Mouse (Mus musculus) cerebellum, adult 9-10 months (tissue): ENCODE results near the gene Hspa1l.
"Not testable (repeated sequence)": the region's sequence is repeated elsewhere in the genome, so short reads cannot be mapped to it uniquely, and the experiment has no call there.

Experiments
- DNase-seq: peaks from one replicate; pipeline ENCODE4 v3.0.0; 2022

The Hspa1l gene

GRCm38 (mm10) chr17:34978239-34978638, 5.7 kb downstream of the Hspa1l start:
- no peak for DNase-seq

- peak; percentile 27 for DNase-seq
These were observed 7.1 kb downstream of the Hspa1l start for GRCm38 (mm10) chr17:34979631-34980030.

- DNase-seq, result peak; percentile 71
These were observed 8.2 kb downstream of the Hspa1l start for GRCm38 (mm10) chr17:34980655-34981054.

- DNase-seq, result peak; percentile 91
These were observed 9.2 kb downstream of the Hspa1l start, which contains the start of gene Lsm2 for GRCm38 (mm10) chr17:34981690-34982180. TSS of gene Lsm2 (plus strand) at chr17:34981862.

GRCm38 (mm10) chr17:34982328-34982727, 9.8 kb downstream of the Hspa1l start:
- DNase-seq, result no peak

DNA sequence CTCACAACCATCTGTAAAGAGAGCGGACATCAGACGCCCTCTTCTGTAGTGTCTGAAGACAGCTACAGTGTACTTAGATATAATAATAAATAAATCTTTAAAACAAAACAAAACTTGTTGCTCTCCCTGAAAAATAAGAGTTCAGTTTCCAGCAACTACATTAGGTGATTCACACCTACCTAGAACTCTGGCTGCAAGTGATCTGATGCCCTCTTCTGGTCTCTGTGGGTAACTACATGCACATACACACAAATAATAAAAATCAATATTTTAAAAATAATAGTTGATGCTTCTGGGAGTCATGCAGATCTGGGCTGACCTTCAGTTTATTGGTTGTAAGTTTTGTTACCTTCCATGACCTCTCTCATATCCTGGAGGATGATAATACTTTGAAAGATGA, 11.7 kb downstream of the Hspa1l start:
- DNase-seq, result peak; percentile 67

DNA sequence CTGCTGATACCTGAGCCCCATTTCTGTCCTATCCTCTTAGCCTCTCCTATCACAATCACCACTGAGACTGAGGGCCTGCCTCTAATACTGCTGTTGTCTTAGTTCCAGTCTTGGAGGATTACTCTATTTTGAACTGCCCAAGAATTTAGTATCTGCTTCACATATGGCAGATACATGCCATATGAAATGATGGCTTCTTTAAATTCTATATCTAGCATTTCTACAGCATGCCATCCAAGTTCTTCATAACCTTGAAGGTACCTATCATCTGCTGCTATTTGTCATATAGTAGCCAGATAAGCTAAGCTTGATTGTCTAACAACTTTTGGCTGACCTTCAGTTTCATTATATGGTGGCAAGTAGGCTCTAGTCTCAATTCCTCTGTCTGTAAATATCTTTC, 22.2 kb downstream of the Hspa1l start:
- no peak for DNase-seq

DNA sequence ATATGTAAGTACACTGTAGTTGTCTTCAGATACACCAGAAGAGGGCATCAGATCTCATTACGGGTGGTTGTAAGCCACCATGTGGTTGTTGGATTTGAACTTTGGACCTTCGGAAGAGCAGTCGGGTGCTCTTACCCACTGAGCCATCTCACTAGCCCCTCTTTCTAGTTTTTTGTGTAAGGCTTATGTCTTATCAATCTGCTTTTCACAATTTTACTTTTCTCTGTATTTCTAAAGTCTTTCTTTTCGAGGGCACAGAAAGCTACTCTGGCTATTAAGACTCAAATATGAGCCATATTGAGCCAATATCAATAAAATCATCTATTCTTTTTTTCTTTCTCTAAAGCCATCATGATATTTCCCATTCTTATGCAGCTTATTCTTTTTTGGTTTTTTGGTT, 22.7 kb downstream of the Hspa1l start:
- not testable (repeated sequence) for DNase-seq

DNA sequence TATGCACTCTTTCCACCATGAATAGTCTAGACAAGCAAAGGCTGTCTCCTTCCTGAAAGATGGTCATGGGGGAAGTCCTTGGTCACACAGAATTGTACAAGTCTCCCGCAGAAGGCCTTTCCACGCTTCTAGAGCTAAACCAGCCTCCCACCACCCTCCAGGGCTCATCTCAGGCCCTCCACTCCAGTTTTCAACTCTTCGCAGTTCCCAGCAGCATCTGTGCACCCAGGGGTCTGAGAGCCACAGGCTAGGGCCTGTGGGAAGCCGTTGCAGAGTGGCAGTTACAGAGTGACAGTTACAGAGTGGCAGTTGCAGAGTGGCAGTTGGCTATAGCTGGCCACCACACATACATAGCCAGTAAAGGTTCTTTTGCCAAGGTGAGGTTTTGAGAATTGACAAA, 23.4 kb downstream of the Hspa1l start:
- DNase-seq, result not testable (repeated sequence)

- no peak for DNase-seq
These were observed 24.1 kb downstream of the Hspa1l start for GRCm38 (mm10) chr17:34996411-34997141.

- no peak for DNase-seq
These were observed 24.6 kb downstream of the Hspa1l start for GRCm38 (mm10) chr17:34997142-34997483.

- peak; percentile 18 for DNase-seq
These were observed 26.3 kb downstream of the Hspa1l start for GRCm38 (mm10) chr17:34998526-34999430.

GRCm38 (mm10) chr17:34999871-35000716, 27.6 kb downstream of the Hspa1l start:
- peak; percentile 42 for DNase-seq

- DNase-seq, result peak; percentile 81
These were observed 28.4 kb downstream of the Hspa1l start, which contains the start of gene Vars for GRCm38 (mm10) chr17:35000717-35001451. TSS of gene Vars (plus strand) at chr17:35000987.

GRCm38 (mm10) chr17:35001452-35002152, 29.1 kb downstream of the Hspa1l start:
- no peak for DNase-seq

DNA sequence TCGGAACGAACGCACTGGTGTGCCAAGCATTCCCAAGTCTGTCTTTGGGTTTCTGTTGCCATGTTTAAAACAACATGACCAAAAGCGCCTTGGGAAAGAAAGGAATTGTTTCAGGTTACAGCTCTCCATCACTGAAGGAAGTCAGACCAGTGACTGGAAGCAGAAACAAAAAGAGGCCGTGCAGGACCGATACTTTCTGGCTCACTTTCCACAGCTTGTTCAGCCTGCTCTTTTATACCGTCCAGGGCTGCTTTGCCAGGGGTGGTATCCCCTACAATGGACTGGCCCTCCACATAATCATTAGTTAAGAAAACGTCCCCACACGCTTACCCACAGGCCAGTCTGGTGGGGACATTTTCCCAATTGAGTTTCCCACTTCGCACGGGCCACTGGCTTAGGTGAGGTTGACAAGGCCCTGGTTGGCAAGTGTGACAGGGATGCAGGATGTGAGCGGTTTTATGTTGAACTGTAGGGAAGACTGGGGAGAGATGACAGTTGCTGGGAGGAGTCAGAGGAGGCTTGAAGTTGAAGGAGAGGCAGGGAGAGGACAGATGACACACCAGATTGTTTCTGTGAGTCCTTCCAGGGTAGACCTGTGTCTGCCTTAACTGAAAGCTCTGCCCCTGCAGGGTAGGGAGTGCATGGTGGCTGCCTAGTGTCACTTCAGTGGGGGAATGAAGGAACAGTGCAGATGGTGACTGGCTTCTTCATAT, 29.8 kb downstream of the Hspa1l start:
- peak; percentile 45 for DNase-seq

DNA sequence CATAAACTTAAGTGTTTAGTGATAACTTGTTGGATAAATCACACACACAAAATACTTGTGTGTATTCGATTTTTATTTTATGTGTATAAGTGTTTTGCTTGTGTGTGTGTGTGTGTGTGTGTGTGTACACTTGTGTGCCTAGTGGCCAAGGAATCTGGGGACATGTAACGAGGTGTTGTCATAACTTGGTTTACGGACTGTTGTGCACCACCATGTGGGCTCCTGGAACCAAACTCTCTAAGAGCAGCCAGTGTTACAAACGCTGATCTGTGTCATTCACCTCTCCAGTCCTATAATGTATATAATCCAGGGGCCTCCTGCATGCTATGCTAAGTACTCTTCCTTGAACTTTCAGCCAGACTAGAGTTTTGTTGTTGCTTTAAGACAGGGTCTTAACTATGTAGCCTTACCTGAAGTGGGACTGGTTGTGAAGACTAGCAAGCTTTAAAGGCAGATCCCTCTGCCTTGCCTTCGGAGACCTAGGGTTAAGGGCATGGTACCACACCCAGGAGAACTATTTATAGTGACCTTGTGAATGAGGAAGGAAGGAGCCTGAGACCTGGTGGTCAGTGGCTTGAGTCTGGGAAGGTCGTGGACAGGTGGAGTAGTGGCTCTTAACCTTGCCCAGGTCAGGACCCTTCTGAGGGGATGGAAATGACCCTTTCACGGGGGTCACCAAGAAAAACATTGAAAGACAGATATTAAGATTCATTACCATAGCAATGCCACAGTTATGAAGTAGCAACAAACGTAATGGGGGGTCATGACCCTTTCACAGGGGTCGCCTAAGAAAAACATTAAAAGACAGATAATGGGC, 30.7 kb downstream of the Hspa1l start:
- no peak for DNase-seq

- DNase-seq, result no peak
These were observed 31.7 kb downstream of the Hspa1l start for GRCm38 (mm10) chr17:35004075-35004717.

- peak; percentile 35 for DNase-seq
These were observed 32.7 kb downstream of the Hspa1l start for GRCm38 (mm10) chr17:35005158-35005557.
